Mouse (Mus musculus) embryonic facial prominence, embryonic 11.5 days (tissue): ENCODE results near the gene Diaph2. TPM values are rescaled to one million over a fixed set of nuclear protein-coding genes. Genes with fewer than 3 reads are reported as not detected.
"Not testable (repeated sequence)": the region's sequence is repeated elsewhere in the genome, so short reads cannot be mapped to it uniquely, and the experiment has no call there.

Experiments used
- ATAC-seq: fragments of 200-750 bp; cut with Nextera tagmentation; replicated peaks from 2 replicates; pipeline ENCODE4 v1.8.0; 2017; ENCODE audit warnings: low read depth; ENCODE audit not compliant: insufficient number of reproducible peaks, low FRiP score, low TSS enrichment
- DNase-seq: peaks from one replicate; pipeline ENCODE4 v3.0.0-alpha.2; 2015; ENCODE audit warnings: low spot score
- H3K27ac ChIP-seq: fragments of 300-500 bp; sonication (generic); replicated peaks from 2 replicates; pipeline ENCODE4 v1.5.1; 2014; ENCODE audit warnings: mild to moderate bottlenecking, low read depth, low read length, control low read depth
- H3K27me3 ChIP-seq: fragments of 300-500 bp; sonication (generic); 2 replicates; pipeline ENCODE4 v1.6.1; 2014; ENCODE audit warnings: mild to moderate bottlenecking, low read length, moderate library complexity, mixed read lengths; ENCODE audit not compliant: control insufficient read depth, insufficient read depth
- H3K36me3 ChIP-seq: fragments of 300-500 bp; sonication (generic); replicated peaks from 2 replicates; pipeline ENCODE4 v1.6.1; 2014; ENCODE audit warnings: low read depth, mild to moderate bottlenecking, low read length, moderate library complexity, mixed read lengths; ENCODE audit not compliant: control insufficient read depth, insufficient read depth
- H3K4me1 ChIP-seq: fragments of 300-500 bp; sonication (generic); 2 replicates; pipeline ENCODE4 v1.6.1; 2014; ENCODE audit warnings: low read length, mixed read lengths; ENCODE audit not compliant: control insufficient read depth, insufficient read depth
- H3K4me2 ChIP-seq: fragments of 300-500 bp; sonication (generic); 2 replicates; pipeline ENCODE4 v1.6.1; 2014; ENCODE audit warnings: low read depth, mild to moderate bottlenecking, control low read depth, low read length, moderate library complexity
- H3K4me3 ChIP-seq: fragments of 300-500 bp; sonication (generic); 2 replicates; pipeline ENCODE4 v1.5.1; 2014; ENCODE audit warnings: low read depth, low read length, control low read depth
- H3K9ac ChIP-seq: fragments of 300-500 bp; sonication (generic); replicated peaks from 2 replicates; pipeline ENCODE4 v1.6.1; 2014; ENCODE audit warnings: mild to moderate bottlenecking, control low read depth, low read length
- H3K9me3 ChIP-seq: fragments of 300-500 bp; sonication (generic); replicated peaks from 2 replicates; pipeline ENCODE4 v1.6.1; 2016; ENCODE audit warnings: mild to moderate bottlenecking, low read length, inconsistent platforms, mixed read lengths; ENCODE audit not compliant: control insufficient read depth
- WGBS: fragments of 180-500 bp; shearing (Covaris S2); extraction: QIAGEN DNeasy Blood & Tissue Kit; methylation state at CpG from one replicate; pipeline ENCODE4 v1.1.7; 2014; 5-methylcytosine and 5-hydroxymethylcytosine counted together
- polyA plus RNA-seq: library from polyadenylated mRNA; unstranded; fragments of >200 nt; fragmentation: Nextera tagmentation; extraction: Ambion mirVana; gene quantifications from 2 replicates; pipeline ENCODE4 v1.2.1, GENCODE M21; 2014

Gene Diaph2
- polyA plus RNA-seq, 1 experiment from 2014 or later, result 4.7 TPM

DNA sequence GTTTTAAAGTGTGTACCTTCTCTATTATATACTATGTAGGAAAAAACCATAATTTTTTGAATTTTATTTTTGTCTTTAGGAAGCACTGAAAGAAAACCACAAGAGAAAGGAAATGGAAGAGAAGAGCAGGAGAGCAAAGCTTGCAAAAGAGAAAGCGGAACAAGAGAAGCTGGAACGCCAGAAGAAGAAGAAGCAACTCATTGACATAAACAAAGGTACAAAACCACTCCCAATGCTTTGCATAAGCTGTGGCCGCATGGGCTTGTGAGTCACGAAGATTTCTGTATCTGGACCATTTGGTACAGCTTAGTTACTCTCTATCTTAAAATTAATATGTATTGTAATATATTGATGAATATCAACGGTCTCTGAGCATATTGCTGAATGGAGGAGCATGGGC, 540.2 kb downstream of the Diaph2 start:
- no peaks in the 10 kb centered on the region for H3K9me3 ChIP-seq
- H3K27me3 ChIP-seq, result no peaks in the 10 kb centered on the region
- H3K9ac ChIP-seq, result no peak overlapping the region
- ATAC-seq (no peak), DNase-seq (no peak)
- no peaks in the 10 kb centered on the region for H3K36me3 ChIP-seq
- no peak overlapping the region for H3K27ac ChIP-seq
- H3K4me1 ChIP-seq, result no peaks in the 10 kb centered on the region
- WGBS, result 87% methylated on average over 5 of the region's 5 CpGs
- H3K4me2 ChIP-seq, result no peak overlapping the region
- H3K4me3 ChIP-seq, result no peak overlapping the region

DNA sequence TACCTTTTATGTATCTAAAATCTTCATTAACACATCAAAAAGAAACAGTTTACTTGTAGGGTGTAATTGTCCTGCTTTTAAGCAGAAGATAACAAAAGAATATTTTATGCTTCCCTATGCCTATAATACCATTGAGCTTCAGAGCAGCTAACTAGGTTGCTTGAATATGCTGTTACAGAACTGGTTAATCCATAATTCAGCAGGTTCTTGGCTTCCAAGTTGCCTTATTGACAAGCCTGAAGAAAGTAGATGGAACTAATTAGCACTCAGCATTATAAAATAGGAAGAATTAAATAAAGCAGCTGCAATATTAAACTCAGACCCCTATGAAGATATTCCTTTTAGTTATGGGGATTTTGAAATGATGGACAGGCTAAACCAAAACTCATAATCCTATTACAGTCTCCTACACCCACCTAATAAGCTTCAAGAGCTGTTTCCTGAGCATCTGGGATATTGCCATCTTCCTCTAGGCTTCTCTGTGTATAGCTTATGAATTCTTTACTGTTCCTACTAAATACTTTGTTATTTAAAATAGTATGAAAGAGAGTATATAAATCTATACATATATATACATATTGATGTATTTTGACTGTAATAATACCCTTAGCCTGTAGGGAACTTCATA, 601.4 kb downstream of the Diaph2 start:
- no peak overlapping the region for H3K9ac ChIP-seq
- H3K27ac ChIP-seq, result no peak overlapping the region
- ATAC-seq, result no peak
- H3K4me3 ChIP-seq, result no peak overlapping the region
- H3K36me3 ChIP-seq, result no peaks in the 10 kb centered on the region
- DNase-seq, result no peak
- H3K9me3 ChIP-seq, result no peaks in the 10 kb centered on the region
- H3K4me2 ChIP-seq, result no peak overlapping the region
- no peaks in the 10 kb centered on the region for H3K27me3 ChIP-seq
- no peaks in the 10 kb centered on the region for H3K4me1 ChIP-seq

DNA sequence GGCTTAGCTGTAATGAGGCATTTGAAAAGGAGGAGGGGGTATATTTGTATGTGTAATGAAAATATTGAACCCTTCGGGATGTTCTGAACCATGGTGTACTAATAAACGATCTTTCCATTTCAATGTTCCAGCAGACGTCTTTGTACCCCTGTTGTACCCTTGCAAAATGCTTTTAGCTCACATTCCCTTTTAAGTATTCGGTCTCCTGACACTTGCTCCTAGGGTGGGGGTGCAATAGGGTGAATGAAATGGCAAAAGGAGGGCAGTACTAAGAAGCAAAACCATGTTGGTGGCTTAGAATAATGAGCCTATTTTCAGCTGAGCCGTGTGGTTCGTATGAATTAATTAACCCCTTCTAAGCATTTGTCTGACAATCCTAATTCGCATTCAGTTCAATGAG, 601.9 kb downstream of the Diaph2 start:
- H3K4me1 ChIP-seq, result no peaks in the 10 kb centered on the region
- H3K9me3 ChIP-seq, result no peaks in the 10 kb centered on the region
- WGBS, result 65% methylated on average over 7 of the region's 7 CpGs
- no peak overlapping the region for H3K27ac ChIP-seq
- H3K4me3 ChIP-seq, result no peak overlapping the region
- no peaks in the 10 kb centered on the region for H3K27me3 ChIP-seq
- no peak overlapping the region for H3K4me2 ChIP-seq
- H3K9ac ChIP-seq, result no peak overlapping the region
- ATAC-seq (no peak), DNase-seq (no peak)
- no peaks in the 10 kb centered on the region for H3K36me3 ChIP-seq

DNA sequence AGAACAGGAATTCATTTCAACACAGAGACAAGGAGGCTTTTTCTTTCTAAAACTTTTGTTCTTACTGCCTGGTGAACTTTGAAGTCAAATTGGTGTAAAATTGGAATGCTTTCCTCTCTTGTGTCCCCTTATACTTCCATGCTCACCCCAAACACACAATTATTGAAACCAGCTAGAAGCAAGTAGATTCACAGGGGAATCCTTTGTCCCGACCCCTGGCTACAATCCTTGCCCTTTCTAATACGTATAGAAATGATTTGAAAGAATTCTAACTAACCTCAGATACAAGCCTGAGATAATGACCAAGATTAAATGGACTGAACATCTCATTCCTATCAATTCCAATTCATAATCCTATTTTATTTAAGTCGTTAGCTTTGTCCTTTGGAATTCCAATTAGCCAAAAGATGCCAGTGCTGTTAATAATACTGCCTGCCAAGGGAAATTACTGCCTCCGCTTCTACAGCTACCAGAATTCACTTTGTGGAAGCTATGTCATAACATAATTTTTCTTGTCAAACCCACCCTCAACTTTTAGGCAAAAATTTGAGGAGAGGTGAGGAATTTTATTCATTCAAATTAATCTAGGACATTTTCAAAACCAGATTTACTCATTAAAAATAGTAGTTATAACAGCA, 644.1 kb downstream of the Diaph2 start:
- no peaks in the 10 kb centered on the region for H3K27me3 ChIP-seq
- H3K4me1 ChIP-seq, result no peaks in the 10 kb centered on the region
- H3K9ac ChIP-seq, result no peak overlapping the region
- no peak overlapping the region for H3K4me2 ChIP-seq
- no peak overlapping the region for H3K27ac ChIP-seq
- ATAC-seq, result no peak
- WGBS, result 54% methylated on average over 4 of the region's 4 CpGs
- H3K4me3 ChIP-seq, result no peak overlapping the region
- H3K9me3 ChIP-seq, result no peaks in the 10 kb centered on the region
- DNase-seq, result no peak
- no peaks in the 10 kb centered on the region for H3K36me3 ChIP-seq

DNA sequence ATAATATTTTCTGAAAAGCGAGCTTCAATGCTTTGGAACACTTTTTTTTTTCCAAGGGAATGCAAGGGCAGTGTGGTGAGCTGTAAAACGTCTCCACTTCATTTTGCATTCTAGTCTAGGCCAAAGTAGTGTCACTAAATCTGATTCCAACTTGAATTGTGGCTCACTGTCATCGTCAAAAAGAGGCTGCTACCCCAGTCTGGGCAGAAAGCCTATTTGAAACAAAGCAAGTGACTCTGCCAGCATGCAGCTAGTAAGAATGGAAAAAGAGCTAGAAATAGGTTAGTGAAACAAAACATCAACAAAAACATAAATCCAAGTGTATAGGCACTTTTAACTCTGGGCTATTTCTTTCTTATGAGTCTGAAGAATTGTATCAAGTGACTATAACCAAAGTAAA, 653.7 kb downstream of the Diaph2 start:
- ATAC-seq, result no peak

DNA sequence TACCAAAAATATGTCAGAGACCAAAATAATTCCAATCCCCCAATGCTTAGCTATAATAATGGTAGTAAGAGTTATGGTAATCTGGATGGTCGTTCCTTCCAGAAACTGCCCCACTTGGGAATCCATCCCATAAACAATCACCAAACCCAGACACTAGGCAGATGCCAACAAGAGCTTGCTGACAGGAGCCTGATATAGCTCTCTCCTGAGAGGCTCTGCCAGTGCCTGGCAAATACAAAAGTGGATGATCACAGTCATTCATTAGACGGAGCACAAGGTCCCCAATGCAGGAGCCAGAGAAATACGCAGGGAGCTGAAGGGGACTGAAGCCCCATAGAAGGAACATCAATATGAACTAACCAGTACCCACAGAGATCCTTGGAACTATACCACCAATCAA, 657.9 kb downstream of the Diaph2 start:
- not testable (repeated sequence) for ATAC-seq

More for the DNA sequence above, 653.7 kb downstream of the Diaph2 start:
- DNase-seq, result no peak
- H3K36me3 ChIP-seq, result no peaks in the 10 kb centered on the region
- H3K27ac ChIP-seq, result no peak overlapping the region
- no peak overlapping the region for H3K4me2 ChIP-seq
- no peaks in the 10 kb centered on the region for H3K4me1 ChIP-seq
- H3K9ac ChIP-seq, result no peak overlapping the region
- WGBS, result 58% methylated on average over 3 of the region's 3 CpGs
- no peaks in the 10 kb centered on the region for H3K9me3 ChIP-seq
- no peaks in the 10 kb centered on the region for H3K27me3 ChIP-seq
- no peak overlapping the region for H3K4me3 ChIP-seq

DNA sequence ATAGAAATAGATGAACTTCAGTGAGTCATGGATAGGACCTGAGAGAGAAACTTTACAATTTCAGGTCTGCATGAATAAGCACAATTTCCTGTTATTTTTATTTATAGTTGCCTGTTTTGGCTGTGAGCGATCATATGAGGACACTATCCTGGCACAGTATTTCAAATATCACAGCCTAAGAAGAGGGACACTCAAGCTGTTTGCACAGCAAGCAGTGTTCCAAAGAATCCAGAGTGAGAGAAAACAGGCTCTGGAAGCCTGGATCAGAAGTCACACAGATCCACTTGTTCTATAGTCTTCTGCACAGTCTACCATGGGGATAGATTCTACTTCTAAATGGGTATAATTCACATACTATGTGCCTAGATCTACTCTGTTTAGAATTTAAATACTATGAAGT, 659.4 kb downstream of the Diaph2 start:
- Histone ChIP-seq H3K9ac (no peak overlapping the region), H3K4me3 (no peak overlapping the region), H3K4me1 (no peaks in the 10 kb centered on the region), H3K27me3 (no peaks in the 10 kb centered on the region), H3K4me2 (no peak overlapping the region), H3K27ac (no peak overlapping the region), H3K36me3 (no peaks in the 10 kb centered on the region), H3K9me3 (no peaks in the 10 kb centered on the region)
- DNase-seq (no peak), ATAC-seq (no peak)
- WGBS, result 76% methylated on average over 1 of the region's 1 CpGs

More for the DNA sequence above, 657.9 kb downstream of the Diaph2 start:
- H3K27me3 ChIP-seq, H3K4me2 ChIP-seq, DNase-seq, H3K27ac ChIP-seq, H3K9ac ChIP-seq, H3K9me3 ChIP-seq, H3K4me3 ChIP-seq, H3K4me1 ChIP-seq, H3K36me3 ChIP-seq: not testable (repeated sequence)
- WGBS, result 85% methylated on average over 3 of the region's 3 CpGs

DNA sequence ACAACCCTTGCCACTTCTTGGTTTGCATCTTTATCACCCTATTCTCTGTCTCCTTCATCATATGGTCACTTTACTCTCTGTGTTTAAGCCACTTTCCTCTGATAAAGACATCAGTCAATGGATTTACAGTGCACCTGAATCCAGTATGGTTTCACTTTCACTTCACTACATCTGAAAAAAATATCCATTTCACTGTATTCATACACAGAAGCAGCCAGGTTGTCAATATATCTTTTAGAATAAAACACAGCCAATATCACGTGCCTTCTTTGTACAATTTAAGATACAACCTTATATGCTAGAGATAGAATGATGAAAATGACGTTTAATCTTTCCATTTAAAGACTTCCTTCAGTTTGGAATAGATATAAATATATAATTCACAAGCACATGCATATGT, 673.6 kb downstream of the Diaph2 start:
- no peaks in the 10 kb centered on the region for H3K27me3 ChIP-seq
- H3K4me3 ChIP-seq, result no peak overlapping the region
- no peaks in the 10 kb centered on the region for H3K9me3 ChIP-seq
- H3K4me2 ChIP-seq, result no peak overlapping the region
- H3K36me3 ChIP-seq, result no peaks in the 10 kb centered on the region
- ATAC-seq (no peak), DNase-seq (no peak)
- H3K27ac ChIP-seq, result no peak overlapping the region
- no peaks in the 10 kb centered on the region for H3K4me1 ChIP-seq
- WGBS, result 74% methylated on average over 2 of the region's 2 CpGs
- no peak overlapping the region for H3K9ac ChIP-seq
